Mouse (Mus musculus): ENCODE measurements around the gene Rab13. TPM values are rescaled to one million over a fixed set of nuclear protein-coding genes. Genes with fewer than 3 reads are reported as not detected.

Gene Rab13
- polyA plus RNA-seq, 1 experiment from 2014 or later, result 41.5 TPM

- Histone ChIP-seq H3K27me3 (ENCODE audit: control insufficient read depth, insufficient read depth, low read depth, low read length) (no peaks in the 10 kb centered on the region), H3K9me3 (ENCODE audit: control insufficient read depth, low read length) (no peaks in the 10 kb centered on the region), H3K36me3 (ENCODE audit: control insufficient read depth, insufficient read depth, low read length) (peaks cover 12% of the 10 kb centered on the region), H3K4me3 (ENCODE audit: low read length) (no peak overlapping the region), H3K27ac (ENCODE audit: low read length) (no peak overlapping the region), H3K9ac (ENCODE audit: low read length) (no peak overlapping the region), H3K4me2 (ENCODE audit: low read depth, low read length) (no peak overlapping the region), H3K4me1 (replicated peaks; ENCODE audit: control insufficient read depth, insufficient read depth, low read length) (no peaks in the 10 kb centered on the region)
- 96% methylated on average over 2 of the region's 2 CpGs for WGBS
- no peak for ATAC-seq (ENCODE audit: low read depth)
Observed at GRCm38 (mm10) chr3:90204582-90204981, 8.9 kb upstream of the Rab13 start.

- Histone ChIP-seq H3K9ac (ENCODE audit: low read length) (no peak overlapping the region), H3K4me3 (ENCODE audit: low read length) (no peak overlapping the region), H3K27ac (ENCODE audit: low read length) (no peak overlapping the region), H3K4me1 (replicated peaks; ENCODE audit: control insufficient read depth, insufficient read depth, low read length) (peaks cover 15% of the 10 kb centered on the region), H3K36me3 (ENCODE audit: control insufficient read depth, insufficient read depth, low read length) (peaks cover 31% of the 10 kb centered on the region), H3K4me2 (ENCODE audit: low read depth, low read length) (no peak overlapping the region), H3K9me3 (ENCODE audit: control insufficient read depth, low read length) (no peaks in the 10 kb centered on the region), H3K27me3 (ENCODE audit: control insufficient read depth, insufficient read depth, low read depth, low read length) (no peaks in the 10 kb centered on the region)
- 80% methylated on average over 2 of the region's 2 CpGs for WGBS
- ATAC-seq (ENCODE audit: low read depth), result no peak
Observed at GRCm38 (mm10) chr3:90208662-90209061, 4.8 kb upstream of the Rab13 start.

DNA sequence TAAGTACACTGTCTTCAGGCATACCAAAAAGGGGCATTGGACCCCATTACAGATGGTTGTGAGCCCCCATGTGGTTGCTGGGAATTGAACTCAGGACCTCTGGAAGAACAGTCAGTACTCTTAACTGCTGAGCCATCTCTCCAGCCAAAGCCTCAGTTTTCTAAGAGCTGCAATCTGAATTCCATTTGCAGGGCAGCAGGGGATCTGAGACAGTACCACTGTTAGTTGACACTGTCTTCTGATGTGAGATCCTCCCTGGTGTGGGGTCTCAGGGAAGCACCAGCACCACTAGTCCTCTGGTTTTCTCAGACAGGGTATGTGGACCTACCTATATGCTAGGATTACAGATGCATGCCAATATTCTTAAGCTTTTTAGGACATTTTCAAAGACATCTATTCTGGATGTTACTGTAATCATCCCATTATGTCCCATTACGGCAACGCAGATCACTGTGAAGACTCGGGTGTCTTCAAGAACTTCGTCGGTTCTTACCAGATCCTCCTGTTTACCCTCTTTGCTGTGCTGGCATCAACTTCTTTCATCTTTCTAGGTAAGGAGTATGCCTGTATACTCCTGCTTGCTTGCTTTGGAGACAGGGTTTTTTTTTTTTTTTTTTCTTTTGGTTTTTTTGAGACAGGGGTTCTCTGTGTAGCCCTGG is 3.5 kb upstream of the Rab13 start:
- WGBS, result 86% methylated on average over 5 of the region's 5 CpGs
- Histone ChIP-seq H3K4me2 (ENCODE audit: low read depth, low read length) (no peak overlapping the region), H3K9me3 (ENCODE audit: control insufficient read depth, low read length) (no peaks in the 10 kb centered on the region), H3K27me3 (ENCODE audit: control insufficient read depth, insufficient read depth, low read depth, low read length) (no peaks in the 10 kb centered on the region), H3K9ac (ENCODE audit: low read length) (no peak overlapping the region), H3K27ac (ENCODE audit: low read length) (no peak overlapping the region), H3K36me3 (ENCODE audit: control insufficient read depth, insufficient read depth, low read length) (peaks cover 31% of the 10 kb centered on the region), H3K4me3 (ENCODE audit: low read length) (no peak overlapping the region), H3K4me1 (replicated peaks; ENCODE audit: control insufficient read depth, insufficient read depth, low read length) (peaks cover 20% of the 10 kb centered on the region)
- no peak for ATAC-seq (ENCODE audit: low read depth)

DNA sequence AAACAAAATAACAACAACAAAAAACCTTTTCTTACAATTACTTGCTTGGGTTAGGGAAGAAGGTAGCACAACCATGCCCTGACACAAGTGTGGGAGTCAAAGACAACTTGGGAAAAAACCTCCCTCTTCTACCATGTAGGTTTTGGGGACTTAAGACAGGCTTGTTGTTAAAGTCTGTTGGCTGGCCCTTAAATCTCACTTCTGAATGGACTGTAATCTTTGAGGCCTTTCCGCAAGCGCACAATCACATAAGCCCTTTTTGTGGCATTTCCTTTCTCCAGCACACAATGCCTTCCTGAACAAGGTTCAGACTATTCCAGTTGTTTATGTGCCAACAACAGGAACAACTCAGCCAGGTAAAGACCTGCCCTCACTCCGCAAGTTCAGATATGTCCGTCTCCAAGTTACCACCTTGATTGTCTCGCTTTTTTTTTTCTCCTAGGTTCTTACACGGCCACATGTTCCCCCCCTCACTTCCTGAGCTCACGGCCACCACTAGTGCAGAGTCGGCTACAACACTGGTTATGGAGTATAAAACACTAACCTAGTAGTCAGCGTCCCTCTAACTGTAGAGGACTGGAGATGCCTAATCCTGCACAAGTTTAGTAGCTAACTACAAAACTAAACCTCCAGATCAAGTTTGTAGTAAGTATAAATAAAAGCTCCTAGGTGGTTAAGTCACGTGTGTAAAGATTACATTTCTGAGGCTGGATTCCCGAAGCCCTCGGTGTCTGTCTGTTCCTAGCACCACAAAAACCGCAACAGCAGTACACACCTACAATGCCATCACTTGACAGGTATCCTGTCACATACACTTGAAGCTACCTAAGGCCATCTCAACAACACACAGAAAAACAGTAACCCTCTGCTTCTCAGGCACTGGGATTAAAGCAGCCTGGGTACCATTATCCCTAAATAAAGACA is 1.8 kb upstream of the Rab13 start:
- Histone ChIP-seq H3K27ac (ENCODE audit: low read length) (no peak overlapping the region), H3K27me3 (ENCODE audit: control insufficient read depth, insufficient read depth, low read depth, low read length) (no peaks in the 10 kb centered on the region), H3K36me3 (ENCODE audit: control insufficient read depth, insufficient read depth, low read length) (peaks cover 31% of the 10 kb centered on the region), H3K4me2 (ENCODE audit: low read depth, low read length) (peak overlapping the region; percentile 89), H3K4me1 (replicated peaks; ENCODE audit: control insufficient read depth, insufficient read depth, low read length) (peaks cover 20% of the 10 kb centered on the region), H3K9ac (ENCODE audit: low read length) (no peak overlapping the region), H3K4me3 (ENCODE audit: low read length) (peak overlapping the region; percentile 58), H3K9me3 (ENCODE audit: control insufficient read depth, low read length) (no peaks in the 10 kb centered on the region)
- ATAC-seq (ENCODE audit: low read depth), result no peak
- 61% methylated on average over 13 of the region's 13 CpGs for WGBS

- peak overlapping the region; percentile 74 for H3K9ac ChIP-seq (ENCODE audit: low read length)
- no peaks in the 10 kb centered on the region for H3K27me3 ChIP-seq (ENCODE audit: control insufficient read depth, insufficient read depth, low read depth, low read length)
- 6% methylated on average over 5 of the region's 5 CpGs for WGBS
- H3K9me3 ChIP-seq (ENCODE audit: control insufficient read depth, low read length), result no peaks in the 10 kb centered on the region
- no peak for ATAC-seq (ENCODE audit: low read depth)
- no peak overlapping the region for H3K27ac ChIP-seq (ENCODE audit: low read length)
- H3K4me3 ChIP-seq (ENCODE audit: low read length), result peak overlapping the region; percentile 58
- H3K36me3 ChIP-seq (ENCODE audit: control insufficient read depth, insufficient read depth, low read length), result peaks cover 29% of the 10 kb centered on the region
- peaks cover 20% of the 10 kb centered on the region for H3K4me1 ChIP-seq (replicated peaks; ENCODE audit: control insufficient read depth, insufficient read depth, low read length)
- H3K4me2 ChIP-seq (ENCODE audit: low read depth, low read length), result peak overlapping the region; percentile 89
Observed at GRCm38 (mm10) chr3:90212723-90213122, 772 bp upstream of the Rab13 start.

DNA sequence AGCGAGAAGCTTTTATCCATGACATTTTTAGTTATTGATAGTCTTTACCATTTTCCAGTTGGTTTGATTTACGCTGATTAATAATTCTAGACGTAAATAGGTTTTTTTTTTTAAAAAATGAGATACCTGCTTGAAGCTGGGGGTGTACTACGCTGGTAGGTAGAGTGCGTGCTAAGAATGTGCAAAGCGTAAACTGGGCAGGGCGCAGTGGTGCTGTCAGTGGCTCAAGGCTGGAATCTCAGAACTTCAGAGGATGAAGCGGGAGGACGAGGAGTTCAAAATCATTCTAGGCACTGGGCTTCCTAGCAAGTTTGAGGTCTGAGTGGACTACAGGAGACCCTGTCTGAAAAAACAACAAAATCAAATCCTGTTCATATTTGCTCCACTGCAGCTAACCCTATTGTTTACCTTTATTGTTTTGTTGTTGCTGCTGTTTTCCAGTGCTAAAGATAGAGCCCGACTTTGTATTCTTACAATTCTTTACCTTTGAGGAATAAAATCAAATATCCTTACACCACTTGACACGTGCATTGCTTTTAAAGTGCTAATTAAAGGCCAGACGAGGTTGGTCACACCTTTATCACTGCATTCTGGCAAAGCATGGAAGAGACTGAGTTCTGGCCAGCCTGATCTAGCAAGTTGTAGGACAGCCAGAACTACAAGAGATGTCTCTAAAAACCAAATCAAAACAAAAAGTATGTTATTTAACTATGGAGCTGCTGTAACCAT is 625 bp downstream of the Rab13 start:
- H3K36me3 ChIP-seq (ENCODE audit: control insufficient read depth, insufficient read depth, low read length), result peaks cover 18% of the 10 kb centered on the region
- peak; percentile 45; the same call in 1 of the 2 replicates for ATAC-seq (ENCODE audit: low read depth)
- 11% methylated on average over 12 of the region's 12 CpGs for WGBS
- peak overlapping the region; percentile 71 for H3K4me2 ChIP-seq (ENCODE audit: low read depth, low read length)
- H3K27me3 ChIP-seq (ENCODE audit: control insufficient read depth, insufficient read depth, low read depth, low read length), result no peaks in the 10 kb centered on the region
- peak overlapping the region; percentile 56 for H3K27ac ChIP-seq (ENCODE audit: low read length)
- no peaks in the 10 kb centered on the region for H3K9me3 ChIP-seq (ENCODE audit: control insufficient read depth, low read length)
- peak overlapping the region; percentile 55 for H3K9ac ChIP-seq (ENCODE audit: low read length)
- H3K4me1 ChIP-seq (replicated peaks; ENCODE audit: control insufficient read depth, insufficient read depth, low read length), result peaks cover 20% of the 10 kb centered on the region
- H3K4me3 ChIP-seq (ENCODE audit: low read length), result peak overlapping the region; percentile 58

DNA sequence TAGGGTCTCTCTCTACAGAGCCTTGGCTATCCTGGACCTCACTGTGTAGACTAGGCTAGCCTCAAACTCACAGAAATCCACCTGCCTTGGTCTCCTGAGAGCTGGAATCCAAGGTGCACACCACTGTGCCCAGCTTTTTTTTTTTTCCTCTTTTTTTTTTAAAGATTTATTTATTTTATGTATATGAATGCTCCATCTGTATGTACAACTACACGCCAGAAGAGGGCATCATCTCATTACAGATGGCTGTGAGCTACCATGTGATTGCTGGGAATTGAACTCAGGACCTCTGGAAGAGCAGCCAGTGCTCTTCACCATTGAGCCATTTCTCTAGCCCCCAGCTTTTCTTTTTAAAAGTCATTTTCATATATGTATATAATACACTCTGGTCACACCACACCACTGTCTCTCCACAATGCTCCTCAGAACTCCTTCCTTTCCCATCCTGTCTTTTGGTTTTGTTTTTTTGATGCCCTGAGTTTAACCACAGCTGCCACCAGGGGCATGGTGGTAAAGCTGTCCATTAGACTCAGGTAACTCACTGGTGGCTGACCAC is 2.4 kb downstream of the Rab13 start:
- peaks cover 10% of the 10 kb centered on the region for H3K36me3 ChIP-seq (ENCODE audit: control insufficient read depth, insufficient read depth, low read length)
- no peak overlapping the region for H3K4me2 ChIP-seq (ENCODE audit: low read depth, low read length)
- no peak overlapping the region for H3K4me3 ChIP-seq (ENCODE audit: low read length)
- 18% methylated on average over 1 of the region's 1 CpGs for WGBS
- H3K9me3 ChIP-seq (ENCODE audit: control insufficient read depth, low read length), result no peaks in the 10 kb centered on the region
- no peaks in the 10 kb centered on the region for H3K27me3 ChIP-seq (ENCODE audit: control insufficient read depth, insufficient read depth, low read depth, low read length)
- H3K9ac ChIP-seq (ENCODE audit: low read length), result no peak overlapping the region
- peaks cover 23% of the 10 kb centered on the region for H3K4me1 ChIP-seq (replicated peaks; ENCODE audit: control insufficient read depth, insufficient read depth, low read length)
- H3K27ac ChIP-seq (ENCODE audit: low read length), result no peak overlapping the region
- ATAC-seq (ENCODE audit: low read depth), result no peak

- Histone ChIP-seq H3K9ac (ENCODE audit: low read length) (peak overlapping the region; percentile 75), H3K4me2 (ENCODE audit: low read depth, low read length) (peak overlapping the region; percentile 74), H3K9me3 (ENCODE audit: control insufficient read depth, low read length) (no peaks in the 10 kb centered on the region), H3K27ac (ENCODE audit: low read length) (peak overlapping the region; percentile 96), H3K4me3 (ENCODE audit: low read length) (peak overlapping the region; percentile 60), H3K36me3 (ENCODE audit: control insufficient read depth, insufficient read depth, low read length) (peaks cover 4% of the 10 kb centered on the region), H3K4me1 (replicated peaks; ENCODE audit: control insufficient read depth, insufficient read depth, low read length) (peaks cover 12% of the 10 kb centered on the region), H3K27me3 (ENCODE audit: control insufficient read depth, insufficient read depth, low read depth, low read length) (no peaks in the 10 kb centered on the region)
- WGBS, result 7% methylated on average over 6 of the region's 6 CpGs
- peak; percentile 60; the same call in 1 of the 2 replicates for ATAC-seq (ENCODE audit: low read depth)
Observed at GRCm38 (mm10) chr3:90220088-90220487, 6.6 kb downstream of the Rab13 start.
